Mouse (Mus musculus) T-helper 2 cell (primary cell): ENCODE results near the gene H2-Q1.
"Not testable (repeated sequence)": the region's sequence is repeated elsewhere in the genome, so short reads cannot be mapped to it uniquely, and the experiment has no call there.

Source experiments
- in situ Hi-C: fragments of 300-600 bp; cut with MboI, MseI; formaldehyde crosslinking; loops from one replicate; pipeline ENCODE4 v1.15.1; 2025; ENCODE audit warnings: high pct_unique_total_duplicates

Gene H2-Q1

DNA sequence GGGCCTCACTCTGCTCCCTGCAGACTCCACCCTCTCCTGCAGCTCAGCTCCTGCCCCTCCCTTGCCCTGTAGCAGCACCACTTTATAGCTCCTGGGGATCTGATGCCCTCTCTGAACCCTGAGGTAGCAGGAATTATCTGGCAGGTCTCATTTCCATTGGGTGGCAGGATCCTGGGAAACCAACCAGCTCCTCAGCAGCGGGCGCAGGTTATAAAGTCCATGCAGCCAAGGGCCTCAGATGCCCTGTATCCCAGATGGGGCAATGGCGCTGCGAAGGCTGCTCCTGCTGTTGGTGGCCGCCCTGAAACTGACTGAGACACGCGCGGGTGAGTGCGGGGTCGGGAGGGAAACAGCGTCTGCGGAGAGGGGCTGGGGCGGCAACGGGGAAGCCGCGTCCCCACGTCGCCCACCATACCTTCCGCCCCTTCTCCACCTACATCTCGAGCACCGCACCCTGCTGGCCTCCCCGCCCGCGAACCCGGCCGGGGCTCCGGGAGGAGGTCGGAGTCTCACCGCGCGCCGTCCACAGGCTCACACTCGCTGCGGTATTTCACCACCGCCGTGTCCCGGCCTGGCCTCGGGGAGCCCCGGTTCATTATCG lies 22.0 kb downstream of the H2-Q1 start, which contains the start of gene H2-Q2:
Gene H2-Q2, plus strand, starts transcription at position 172 of the 601 bp plus-strand sequence.
- in situ Hi-C loops = no loop called here

DNA sequence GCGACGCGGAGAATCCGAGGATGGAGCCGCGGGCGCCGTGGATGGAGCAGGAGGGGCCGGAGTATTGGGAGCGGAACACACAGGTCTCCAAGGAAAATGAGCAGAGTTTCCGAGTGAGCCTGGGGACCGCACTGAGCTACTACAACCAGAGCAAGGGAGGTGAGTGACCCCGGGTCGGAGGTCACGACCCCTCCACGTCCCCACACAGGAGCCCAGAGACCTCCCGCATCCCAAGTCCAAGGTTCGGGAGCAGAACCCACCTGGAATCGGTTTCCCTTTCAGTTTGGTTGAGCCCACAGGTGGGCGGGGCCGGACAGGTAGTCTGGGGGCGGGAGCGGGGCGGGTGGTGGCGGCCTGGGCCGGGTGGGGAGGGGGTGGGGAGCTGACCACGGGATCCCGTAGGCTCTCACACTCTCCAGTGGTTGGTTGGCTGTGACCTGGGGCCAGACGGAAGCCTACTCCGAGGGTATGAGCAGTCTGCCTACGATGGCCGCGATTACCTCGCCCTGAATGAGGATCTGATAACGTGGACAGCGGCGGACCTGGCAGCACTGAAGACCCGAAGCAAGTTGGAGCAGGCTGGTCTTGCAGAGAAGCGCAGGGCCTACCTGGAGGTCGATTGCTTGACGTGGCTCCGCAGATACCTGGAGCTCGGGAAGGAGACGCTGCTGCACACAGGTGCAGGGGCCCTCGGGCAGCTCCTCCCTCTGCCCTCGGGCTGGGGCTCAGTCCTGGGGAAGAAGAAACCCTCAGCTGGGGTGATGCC lies 22.7 kb downstream of the H2-Q1 start:
- in situ Hi-C loops = no loop called here

DNA sequence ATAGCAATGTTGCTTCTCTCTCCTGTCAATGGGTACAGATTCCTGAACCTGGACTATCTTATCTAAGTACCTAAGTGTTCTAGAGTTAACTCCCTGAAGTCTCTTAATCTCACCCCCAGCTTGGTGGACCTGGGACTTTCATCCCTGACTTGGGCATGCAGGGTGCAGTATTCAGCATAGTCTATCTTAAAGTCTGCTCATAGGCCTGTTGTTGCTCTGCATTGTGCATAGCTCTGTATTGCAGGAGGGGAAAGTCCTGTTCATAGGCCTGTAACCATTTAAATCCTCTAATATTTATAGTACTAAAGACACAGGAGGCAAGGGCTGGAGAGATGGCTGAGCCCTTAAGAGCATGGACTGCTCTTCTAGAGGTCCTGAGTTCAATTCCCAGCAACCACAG lies 27.5 kb downstream of the H2-Q1 start:
- in situ Hi-C loops = not testable (repeated sequence)

DNA sequence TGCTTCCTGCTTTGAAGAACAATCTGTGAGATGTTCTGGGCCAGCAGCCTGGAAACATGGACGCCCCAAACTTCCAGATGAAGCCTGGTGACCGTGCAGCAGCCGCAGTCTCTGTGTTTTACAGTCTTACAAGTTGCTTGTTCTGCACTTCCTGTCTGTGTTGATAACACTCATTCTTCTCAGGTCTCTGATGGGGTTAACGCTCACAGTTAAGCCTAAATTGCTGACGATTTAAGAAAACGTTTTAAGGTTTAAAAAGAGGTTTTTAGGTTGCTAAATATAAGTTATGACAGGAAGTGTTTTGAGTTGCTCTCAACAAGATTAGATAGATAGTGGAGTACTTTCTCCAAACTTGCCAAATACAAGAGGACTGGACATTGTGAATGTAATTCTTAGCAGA lies 33.1 kb downstream of the H2-Q1 start:
- in situ Hi-C loops = not testable (repeated sequence)

DNA sequence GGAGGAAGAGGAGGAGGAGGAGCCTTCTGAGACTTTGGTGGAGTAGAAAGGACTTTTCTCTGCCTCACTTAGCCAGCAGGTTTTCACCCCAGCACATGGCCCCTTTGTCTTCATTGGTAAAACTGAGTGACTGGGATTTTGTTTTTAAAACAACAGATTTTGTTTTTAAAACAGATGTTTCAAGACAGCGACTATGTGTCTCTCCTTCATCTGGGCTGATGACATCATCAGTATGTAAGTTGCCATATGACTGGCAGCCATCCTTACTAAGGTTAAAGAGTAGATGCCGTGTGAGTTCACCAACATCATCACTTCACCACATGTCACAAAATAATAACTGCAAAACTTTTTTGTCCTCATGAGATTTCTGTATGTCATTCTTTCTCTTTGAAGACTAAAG lies 33.9 kb downstream of the H2-Q1 start:
- in situ Hi-C loops = no loop called here

DNA sequence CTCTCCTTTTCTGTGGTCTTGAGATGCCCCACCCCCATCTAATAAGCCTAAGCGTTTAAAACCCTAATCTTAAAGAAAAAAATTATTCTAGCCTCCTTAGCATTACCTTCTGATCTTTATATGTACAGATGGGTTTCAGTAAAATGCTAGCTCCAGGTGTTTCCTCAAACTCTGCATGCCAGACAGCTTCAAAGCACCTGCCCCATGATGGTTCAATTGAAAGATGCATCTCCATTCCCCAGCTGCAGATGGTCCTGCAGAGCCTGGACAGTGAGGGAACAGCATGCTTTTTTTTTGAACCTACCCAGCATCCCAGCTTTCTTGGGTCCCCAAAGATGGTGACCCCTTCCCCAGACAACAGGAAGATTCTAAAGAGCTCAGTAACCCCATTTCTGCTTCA lies 36.9 kb downstream of the H2-Q1 start:
- in situ Hi-C loops = no loop called here

DNA sequence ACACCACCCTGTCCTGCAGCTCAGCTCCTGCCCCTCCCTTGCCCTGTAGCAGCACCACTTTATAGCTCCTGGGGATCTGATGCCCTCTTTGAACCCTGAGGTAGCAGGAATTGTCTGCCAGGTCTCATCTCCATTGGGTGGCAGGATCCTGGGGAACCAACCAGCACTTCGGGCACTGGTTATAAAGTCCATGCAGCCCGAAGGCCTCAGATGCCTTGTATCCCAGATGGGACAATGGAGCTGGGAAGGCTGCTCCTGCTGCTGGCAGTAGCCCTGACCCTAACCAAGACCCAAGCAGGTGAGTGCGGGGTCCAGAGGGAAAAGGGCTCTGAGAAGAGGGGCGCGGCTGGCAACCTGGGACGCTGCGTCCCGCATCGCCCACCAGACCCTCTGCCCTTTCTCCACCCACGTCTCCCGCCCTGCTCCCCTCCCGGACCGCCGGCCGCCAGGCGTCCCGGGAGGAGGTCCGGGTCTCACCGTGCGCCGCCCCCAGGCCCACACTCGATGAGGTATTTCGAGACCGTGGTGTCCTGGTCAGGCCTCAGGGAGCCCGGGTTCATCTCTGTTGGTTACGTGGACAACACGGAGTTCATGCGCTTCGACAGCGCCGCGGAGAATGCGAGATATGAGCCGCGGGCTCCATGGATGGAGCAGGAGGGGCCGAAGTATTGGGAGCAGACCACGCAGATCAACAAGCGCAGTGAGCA lies 38.7 kb downstream of the H2-Q1 start:
- in situ Hi-C loops = no loop called here

DNA sequence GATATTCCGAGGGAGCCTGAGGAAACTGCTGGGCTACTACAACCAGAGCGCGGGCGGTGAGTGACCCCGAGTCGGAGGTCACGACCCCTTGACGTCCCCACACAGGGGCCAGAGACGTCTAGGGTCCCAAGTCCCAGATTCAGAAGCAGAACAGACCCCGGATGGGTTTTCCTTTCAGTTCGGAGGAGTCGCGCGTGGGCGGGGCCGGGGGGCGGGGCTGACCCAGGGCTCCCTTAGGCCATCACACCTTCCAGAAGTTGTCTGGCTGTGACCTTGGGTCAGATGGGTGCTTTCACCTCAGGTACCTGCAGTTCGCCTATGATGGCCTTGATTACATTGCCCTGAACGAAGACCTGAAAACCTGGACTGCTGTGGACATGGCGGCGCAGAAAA lies 39.3 kb downstream of the H2-Q1 start:
- in situ Hi-C loops = no loop called here
